Mouse (Mus musculus) embryonic facial prominence, embryonic 11.5 days (tissue): ENCODE results near the gene Mb21d2. TPM values are rescaled to one million over a fixed set of nuclear protein-coding genes. Genes with fewer than 3 reads are reported as not detected.

ENCODE experiments used
- ATAC-seq: fragments of 200-750 bp; cut with Nextera tagmentation; replicated peaks from 2 replicates; pipeline ENCODE4 v1.8.0; 2017; ENCODE audit warnings: low read depth; ENCODE audit not compliant: insufficient number of reproducible peaks, low FRiP score, low TSS enrichment
- DNase-seq: peaks from one replicate; pipeline ENCODE4 v3.0.0-alpha.2; 2015; ENCODE audit warnings: low spot score
- H3K27ac ChIP-seq: fragments of 300-500 bp; sonication (generic); replicated peaks from 2 replicates; pipeline ENCODE4 v1.5.1; 2014; ENCODE audit warnings: mild to moderate bottlenecking, low read depth, low read length, control low read depth
- H3K27me3 ChIP-seq: fragments of 300-500 bp; sonication (generic); 2 replicates; pipeline ENCODE4 v1.6.1; 2014; ENCODE audit warnings: mild to moderate bottlenecking, low read length, moderate library complexity, mixed read lengths; ENCODE audit not compliant: control insufficient read depth, insufficient read depth
- H3K36me3 ChIP-seq: fragments of 300-500 bp; sonication (generic); replicated peaks from 2 replicates; pipeline ENCODE4 v1.6.1; 2014; ENCODE audit warnings: low read depth, mild to moderate bottlenecking, low read length, moderate library complexity, mixed read lengths; ENCODE audit not compliant: control insufficient read depth, insufficient read depth
- H3K4me1 ChIP-seq: fragments of 300-500 bp; sonication (generic); 2 replicates; pipeline ENCODE4 v1.6.1; 2014; ENCODE audit warnings: low read length, mixed read lengths; ENCODE audit not compliant: control insufficient read depth, insufficient read depth
- H3K4me2 ChIP-seq: fragments of 300-500 bp; sonication (generic); 2 replicates; pipeline ENCODE4 v1.6.1; 2014; ENCODE audit warnings: low read depth, mild to moderate bottlenecking, control low read depth, low read length, moderate library complexity
- H3K4me3 ChIP-seq: fragments of 300-500 bp; sonication (generic); 2 replicates; pipeline ENCODE4 v1.5.1; 2014; ENCODE audit warnings: low read depth, low read length, control low read depth
- H3K9ac ChIP-seq: fragments of 300-500 bp; sonication (generic); replicated peaks from 2 replicates; pipeline ENCODE4 v1.6.1; 2014; ENCODE audit warnings: mild to moderate bottlenecking, control low read depth, low read length
- H3K9me3 ChIP-seq: fragments of 300-500 bp; sonication (generic); replicated peaks from 2 replicates; pipeline ENCODE4 v1.6.1; 2016; ENCODE audit warnings: mild to moderate bottlenecking, low read length, inconsistent platforms, mixed read lengths; ENCODE audit not compliant: control insufficient read depth
- WGBS: fragments of 180-500 bp; shearing (Covaris S2); extraction: QIAGEN DNeasy Blood & Tissue Kit; methylation state at CpG from one replicate; pipeline ENCODE4 v1.1.7; 2014; 5-methylcytosine and 5-hydroxymethylcytosine counted together
- polyA plus RNA-seq: library from polyadenylated mRNA; unstranded; fragments of >200 nt; fragmentation: Nextera tagmentation; extraction: Ambion mirVana; gene quantifications from 2 replicates; pipeline ENCODE4 v1.2.1, GENCODE M21; 2014

The Mb21d2 gene
- polyA plus RNA-seq, 1 experiment from 2014 or later: 11.6 TPM

DNA sequence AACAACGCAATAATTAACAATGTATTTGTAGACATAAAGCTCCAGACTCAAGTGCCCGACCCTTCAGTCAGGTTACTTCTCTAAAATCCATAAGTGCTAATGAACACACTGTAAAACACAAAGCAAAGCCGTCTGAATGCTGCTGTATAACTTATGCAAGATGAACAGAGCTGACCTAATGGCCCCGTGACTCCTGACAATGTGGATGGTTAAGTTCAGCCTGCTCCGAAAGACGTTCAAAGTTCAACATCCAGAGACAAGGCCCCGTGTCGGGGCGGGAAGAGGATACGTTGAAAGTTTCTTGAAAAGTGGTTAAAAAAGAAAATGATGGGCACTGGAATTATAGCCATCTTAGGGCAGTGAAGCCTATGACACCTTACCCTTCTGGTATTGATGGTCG lies 83.3 kb downstream of the Mb21d2 start:
- Histone ChIP-seq H3K4me1 (no peaks in the 10 kb centered on the region; the same call in 1 of the 2 replicates), H3K4me3 (no peak overlapping the region), H3K27me3 (no peaks in the 10 kb centered on the region), H3K9me3 (no peaks in the 10 kb centered on the region), H3K4me2 (no peak overlapping the region), H3K9ac (no peak overlapping the region), H3K27ac (no peak overlapping the region), H3K36me3 (no peaks in the 10 kb centered on the region; the same call in 1 of the 2 replicates)
- 84% methylated on average over 11 of the region's 11 CpGs for WGBS
- ATAC-seq (no peak), DNase-seq (no peak)

DNA sequence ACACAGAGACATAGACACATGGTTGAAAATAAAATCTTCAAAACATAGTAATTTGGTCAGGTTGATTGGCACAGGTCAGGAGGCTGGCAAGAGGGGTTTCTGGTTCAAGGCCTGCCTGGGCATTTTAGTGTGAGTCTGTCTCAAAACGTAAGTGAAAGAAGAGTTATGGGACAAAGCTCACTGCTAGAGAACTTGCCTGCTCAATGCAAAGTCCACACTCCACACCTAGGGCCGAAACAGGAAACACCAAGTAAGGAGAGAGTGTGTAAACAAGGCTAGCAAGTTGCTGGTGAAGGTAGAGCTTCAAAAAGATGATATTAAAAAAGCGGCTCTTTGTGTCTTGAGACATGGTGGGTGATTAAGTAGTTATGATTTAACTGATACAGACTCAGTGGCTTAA lies 84.1 kb downstream of the Mb21d2 start:
- H3K27me3 ChIP-seq: no peaks in the 10 kb centered on the region
- H3K4me3 ChIP-seq: no peak overlapping the region
- H3K27ac ChIP-seq: no peak overlapping the region
- no peaks in the 10 kb centered on the region; the same call in 1 of the 2 replicates for H3K4me1 ChIP-seq
- no peaks in the 10 kb centered on the region for H3K9me3 ChIP-seq
- H3K36me3 ChIP-seq: no peaks in the 10 kb centered on the region; the same call in 1 of the 2 replicates
- no peak overlapping the region for H3K9ac ChIP-seq
- ATAC-seq (no peak), DNase-seq (no peak)
- WGBS: 90% methylated on average over 3 of the region's 3 CpGs
- no peak overlapping the region for H3K4me2 ChIP-seq

DNA sequence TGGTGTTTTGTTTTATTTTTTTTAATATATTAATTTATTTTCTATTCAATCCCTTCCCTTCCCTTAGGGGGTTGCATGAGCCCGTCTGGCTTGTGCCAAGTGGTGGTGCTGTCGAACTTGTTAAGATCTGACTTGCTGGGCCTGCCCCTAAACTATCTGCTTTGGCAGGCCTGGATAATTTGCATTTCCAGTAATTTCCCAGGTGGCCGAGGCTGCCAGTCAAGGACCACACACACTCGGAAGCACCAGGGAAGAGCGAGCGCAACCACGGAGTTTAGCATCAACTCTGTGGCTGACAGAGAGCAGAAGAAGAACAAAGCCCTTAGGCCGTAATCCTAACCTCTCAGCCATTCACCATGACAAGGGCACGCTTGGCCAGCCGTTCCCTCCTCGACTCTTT lies 88.4 kb downstream of the Mb21d2 start:
- Histone ChIP-seq H3K36me3 (no peaks in the 10 kb centered on the region; the same call in 1 of the 2 replicates), H3K27me3 (no peaks in the 10 kb centered on the region), H3K4me1 (no peaks in the 10 kb centered on the region; the same call in 1 of the 2 replicates), H3K9me3 (no peaks in the 10 kb centered on the region), H3K4me3 (no peak overlapping the region), H3K27ac (no peak overlapping the region), H3K4me2 (no peak overlapping the region), H3K9ac (no peak overlapping the region)
- DNase-seq (peak; percentile 73), ATAC-seq (peak; percentile 68)
- WGBS: 8% methylated on average over 11 of the region's 11 CpGs

DNA sequence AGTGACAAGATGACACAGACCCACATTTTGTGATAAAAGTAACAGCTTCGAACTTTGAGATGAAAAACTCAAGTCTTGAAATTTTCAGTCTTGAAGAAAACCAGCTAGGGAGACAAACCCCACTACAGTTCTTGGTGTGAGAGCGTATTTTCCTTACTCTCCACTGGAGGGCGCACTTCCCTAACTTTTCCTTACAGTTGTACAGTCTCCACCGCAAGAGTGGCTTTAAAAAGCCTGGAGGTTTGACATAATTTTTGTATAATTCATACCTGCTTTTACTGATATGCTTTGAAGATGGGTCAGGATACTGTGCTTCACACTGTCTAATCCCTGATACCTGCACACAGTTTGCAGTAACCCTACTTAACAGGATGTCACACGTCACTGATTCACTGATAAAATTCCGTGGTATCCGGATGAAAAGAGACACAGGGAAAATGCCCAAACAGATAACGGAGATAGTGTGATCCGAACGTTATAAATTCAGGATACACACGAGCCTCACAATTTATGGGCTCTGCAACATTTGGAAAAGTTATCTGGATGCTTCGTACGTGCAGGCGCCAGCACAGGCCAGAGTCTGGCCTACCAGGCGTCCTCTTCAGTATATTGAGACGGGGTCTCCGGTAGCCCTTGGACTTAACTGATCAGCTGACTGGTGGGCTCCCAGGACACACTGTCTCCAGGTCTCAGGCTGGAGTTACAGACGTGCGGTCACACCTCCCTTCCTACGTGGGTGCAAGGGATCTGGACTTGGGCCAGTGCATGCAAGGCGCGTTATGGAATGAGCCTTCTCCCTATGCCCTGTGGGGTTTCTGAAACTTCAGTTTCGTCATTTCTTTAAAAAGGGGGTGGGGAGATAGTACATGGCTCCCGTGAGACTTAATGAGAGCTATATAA lies 89.1 kb downstream of the Mb21d2 start:
- Histone ChIP-seq H3K9me3 (no peaks in the 10 kb centered on the region), H3K27ac (no peak overlapping the region), H3K9ac (no peak overlapping the region), H3K36me3 (no peaks in the 10 kb centered on the region; the same call in 1 of the 2 replicates), H3K4me1 (no peaks in the 10 kb centered on the region; the same call in 1 of the 2 replicates), H3K4me3 (no peak overlapping the region), H3K4me2 (no peak overlapping the region), H3K27me3 (no peaks in the 10 kb centered on the region)
- DNase-seq: peak; percentile 85
- peak; percentile 41; the same call in 1 of the 2 replicates for ATAC-seq
- WGBS: 61% methylated on average over 24 of the region's 24 CpGs

DNA sequence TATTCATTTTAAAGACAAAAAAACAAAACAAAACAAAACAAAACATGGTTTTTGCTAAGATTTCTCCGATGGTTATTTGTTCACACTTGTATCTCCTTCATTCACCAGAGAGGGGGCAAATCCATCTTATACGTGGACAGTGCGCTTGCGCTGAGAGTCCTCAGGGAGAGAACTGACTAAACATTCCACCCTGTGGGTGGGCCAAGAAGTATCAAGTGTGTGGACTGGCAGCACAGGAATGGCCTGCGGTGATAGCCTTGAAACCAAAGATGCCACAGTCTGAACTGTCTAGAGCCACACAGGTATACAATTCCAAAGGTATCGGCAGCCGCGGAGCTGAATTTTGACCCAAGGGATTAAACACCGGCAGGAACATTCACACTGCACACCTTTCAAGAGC lies 89.9 kb downstream of the Mb21d2 start:
- 71% methylated on average over 9 of the region's 9 CpGs for WGBS
- Histone ChIP-seq H3K27ac (no peak overlapping the region), H3K9me3 (no peaks in the 10 kb centered on the region), H3K9ac (no peak overlapping the region), H3K36me3 (no peaks in the 10 kb centered on the region; the same call in 1 of the 2 replicates), H3K4me2 (no peak overlapping the region), H3K27me3 (no peaks in the 10 kb centered on the region), H3K4me1 (no peaks in the 10 kb centered on the region; the same call in 1 of the 2 replicates), H3K4me3 (no peak overlapping the region)
- no peak; the same call in 1 of the 2 replicates for ATAC-seq
- DNase-seq: no peak

DNA sequence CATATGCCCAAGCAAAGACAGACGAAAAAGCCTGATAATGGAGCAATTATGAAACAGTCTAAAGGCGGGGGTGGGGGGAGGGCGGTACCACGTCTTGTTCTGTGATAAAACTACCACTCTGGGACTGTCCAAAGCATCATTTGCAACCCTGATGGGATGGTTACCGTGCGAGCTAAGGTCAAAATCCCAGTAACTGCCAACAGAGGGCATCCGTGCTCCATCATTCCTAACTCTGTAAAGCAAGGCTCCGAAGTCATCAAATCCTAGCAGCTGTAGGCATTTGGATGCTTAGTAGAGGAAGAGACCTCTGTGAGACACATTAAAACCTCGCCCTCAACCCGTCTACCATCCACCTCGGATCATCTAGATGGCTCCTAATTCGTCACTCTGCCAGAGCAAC lies 91.5 kb downstream of the Mb21d2 start:
- no peaks in the 10 kb centered on the region for H3K36me3 ChIP-seq
- no peak for ATAC-seq
- WGBS: 19% methylated on average over 12 of the region's 12 CpGs
- H3K4me2 ChIP-seq: no peak overlapping the region
- peak; percentile 78 for DNase-seq
- H3K27ac ChIP-seq: no peak overlapping the region
- no peaks in the 10 kb centered on the region for H3K27me3 ChIP-seq
- no peaks in the 10 kb centered on the region for H3K9me3 ChIP-seq
- no peaks in the 10 kb centered on the region; the same call in 1 of the 2 replicates for H3K4me1 ChIP-seq
- H3K9ac ChIP-seq: no peak overlapping the region
- H3K4me3 ChIP-seq: no peak overlapping the region

DNA sequence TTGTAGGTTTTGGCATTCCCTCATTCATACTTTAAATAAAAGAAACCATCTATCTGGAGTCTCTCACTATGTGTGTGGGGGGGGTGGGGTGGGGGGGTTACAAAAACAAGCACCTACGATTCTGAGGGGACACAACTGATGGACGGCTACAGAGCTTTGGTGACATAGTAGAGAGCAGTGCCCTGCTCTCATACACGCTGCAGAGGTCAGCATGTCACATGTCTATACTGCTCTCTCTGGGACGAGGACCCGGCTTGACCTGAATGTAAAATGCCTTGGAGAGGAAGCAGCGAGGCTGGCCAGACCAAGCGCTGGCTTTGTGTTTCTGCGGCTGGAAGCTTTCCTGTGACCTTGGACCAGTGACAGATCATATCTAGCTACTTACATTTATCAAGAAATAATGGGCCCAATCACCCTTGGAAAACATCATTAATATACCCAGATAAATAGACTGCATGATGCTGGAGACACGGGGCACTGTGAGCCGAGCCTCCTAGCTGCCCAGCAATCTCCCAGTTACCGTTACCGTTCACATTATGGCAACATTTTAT lies 97.3 kb downstream of the Mb21d2 start:
- Histone ChIP-seq H3K36me3 (peaks cover 2% of the 10 kb centered on the region; the same call in 1 of the 2 replicates), H3K4me2 (no peak overlapping the region), H3K9ac (no peak overlapping the region), H3K27ac (no peak overlapping the region), H3K4me3 (no peak overlapping the region), H3K27me3 (no peaks in the 10 kb centered on the region), H3K9me3 (no peaks in the 10 kb centered on the region), H3K4me1 (no peaks in the 10 kb centered on the region)
- WGBS: 66% methylated on average over 12 of the region's 12 CpGs
- no peak for ATAC-seq
- DNase-seq: no peak
